Mouse (Mus musculus): ENCODE measurements around the gene Dctn3.

The Dctn3 gene

GRCm38 (mm10) chr4:41671963-41672480, 50.9 kb downstream of the Dctn3 start:
- no peak for DNase-seq (ENCODE audit: low spot score)

GRCm38 (mm10) chr4:41671500-41671899, 51.5 kb downstream of the Dctn3 start:
- no peak for DNase-seq (ENCODE audit: low spot score)

- no peak for DNase-seq (ENCODE audit: low spot score)
Observed at GRCm38 (mm10) chr4:41670836-41671235, 52.1 kb downstream of the Dctn3 start.

- DNase-seq (ENCODE audit: low spot score): no peak
Observed at GRCm38 (mm10) chr4:41666646-41667045, 56.3 kb downstream of the Dctn3 start.

- DNase-seq (ENCODE audit: low spot score): no peak
Observed at GRCm38 (mm10) chr4:41665009-41665675, 57.8 kb downstream of the Dctn3 start.
